Mouse (Mus musculus) intestine, embryonic 16.5 days (tissue): ENCODE results near the gene Mtrr. TPM values are rescaled to one million over a fixed set of nuclear protein-coding genes. Genes with fewer than 3 reads are reported as not detected.

Experiments
- ATAC-seq: fragments of 200-750 bp; cut with Nextera tagmentation; 2 replicates; pipeline ENCODE4 v1.8.0; 2017; ENCODE audit warnings: moderate TSS enrichment, moderate library complexity
- H3K27ac ChIP-seq: fragments of 300-500 bp; sonication (generic); 2 replicates; pipeline ENCODE4 v1.5.1; 2014; ENCODE audit warnings: mild to moderate bottlenecking, low read length
- H3K27me3 ChIP-seq: fragments of 300-500 bp; sonication (generic); replicated peaks from 2 replicates; pipeline ENCODE4 v1.6.1; 2014; ENCODE audit warnings: low read length, control low read depth, mixed read lengths; ENCODE audit not compliant: control insufficient read depth, insufficient read depth
- H3K36me3 ChIP-seq: fragments of 300-500 bp; sonication (generic); 2 replicates; pipeline ENCODE4 v1.6.1; 2014; ENCODE audit warnings: low read length, control low read depth; ENCODE audit not compliant: control insufficient read depth, insufficient read depth
- H3K4me1 ChIP-seq: fragments of 300-500 bp; sonication (generic); 2 replicates; pipeline ENCODE4 v1.6.1; 2014; ENCODE audit warnings: low read length, control low read depth, mixed read lengths; ENCODE audit not compliant: control insufficient read depth, insufficient read depth
- H3K4me2 ChIP-seq: fragments of 300-500 bp; sonication (generic); 2 replicates; pipeline ENCODE4 v1.6.1; 2014; ENCODE audit warnings: low read depth, low read length, control low read depth
- H3K4me3 ChIP-seq: fragments of 300-500 bp; sonication (generic); 2 replicates; pipeline ENCODE4 v1.5.1; 2014; ENCODE audit warnings: mild to moderate bottlenecking, low read length
- H3K9ac ChIP-seq: fragments of 300-500 bp; sonication (generic); 2 replicates; pipeline ENCODE4 v1.6.1; 2014; ENCODE audit warnings: low read depth, low read length
- H3K9me3 ChIP-seq: fragments of 300-500 bp; sonication (generic); 2 replicates; pipeline ENCODE4 v1.6.1; 2016; ENCODE audit warnings: low read length, control low read depth; ENCODE audit not compliant: control insufficient read depth
- WGBS: fragments of 180-500 bp; shearing (Covaris S2); extraction: QIAGEN DNeasy Blood & Tissue Kit; methylation state at CpG from one replicate; pipeline ENCODE4 v1.1.7; 2014; 5-methylcytosine and 5-hydroxymethylcytosine counted together
- polyA plus RNA-seq: library from polyadenylated mRNA; unstranded; fragments of >200 nt; fragmentation: Nextera tagmentation; extraction: Ambion mirVana; gene quantifications from 2 replicates; pipeline ENCODE4 v1.2.1, GENCODE M21; 2015

Mtrr gene
- polyA plus RNA-seq = 12.6 and 14.6 TPM in 2 replicates

GRCm38 (mm10) chr13:68581747-68582516, at the start of gene Mtrr, which contains the start of gene Fastkd3:
TSS of gene Mtrr (minus strand) at chr13:68582149.
TSS of gene Fastkd3 (plus strand) at chr13:68582234.
- Histone ChIP-seq H3K9ac (peak within 1 kb of the TSS; percentile 85), H3K4me1 (peaks cover 8% of the 10 kb centered on the region; the same call in 1 of the 2 replicates), H3K27ac (peak within 1 kb of the TSS; percentile 79), H3K27me3 (no peaks in the 10 kb centered on the region), H3K36me3 (peaks cover 7% of the 10 kb centered on the region; the same call in 1 of the 2 replicates), H3K4me3 (peak within 1 kb of the TSS; percentile 88), H3K4me2 (peak within 1 kb of the TSS; percentile 82), H3K9me3 (no peaks in the 10 kb centered on the region)
- peak; percentile 99 for ATAC-seq
- WGBS = under 1% methylated on average over 81 of the region's 81 CpGs

- no peak for ATAC-seq
- Histone ChIP-seq H3K9me3 (no peaks in the 10 kb centered on the region), H3K9ac (no peak overlapping the region), H3K36me3 (no peaks in the 10 kb centered on the region), H3K27ac (no peak overlapping the region), H3K4me2 (no peak overlapping the region), H3K4me3 (no peak overlapping the region), H3K4me1 (no peaks in the 10 kb centered on the region), H3K27me3 (no peaks in the 10 kb centered on the region)
- WGBS = 72% methylated on average over 3 of the region's 3 CpGs
Observed at GRCm38 (mm10) chr13:68627041-68627440, 45.1 kb upstream of the Mtrr start.

- ATAC-seq = no peak
- Histone ChIP-seq H3K4me3 (no peak overlapping the region), H3K36me3 (no peaks in the 10 kb centered on the region), H3K4me1 (no peaks in the 10 kb centered on the region), H3K27me3 (no peaks in the 10 kb centered on the region), H3K27ac (no peak overlapping the region), H3K4me2 (no peak overlapping the region), H3K9ac (no peak overlapping the region), H3K9me3 (no peaks in the 10 kb centered on the region)
- 56% methylated on average over 6 of the region's 6 CpGs for WGBS
Observed at GRCm38 (mm10) chr13:68622792-68623191, 40.8 kb upstream of the Mtrr start.

GRCm38 (mm10) chr13:68607652-68608405, 25.9 kb upstream of the Mtrr start:
- ATAC-seq = peak; percentile 43
- H3K27ac ChIP-seq = no peak overlapping the region
- peak overlapping the region; percentile 7 for H3K4me3 ChIP-seq
- no peaks in the 10 kb centered on the region for H3K36me3 ChIP-seq
- H3K9ac ChIP-seq = peak overlapping the region; percentile 17; the same call in 1 of the 2 replicates
- H3K9me3 ChIP-seq = no peaks in the 10 kb centered on the region
- H3K4me2 ChIP-seq = peak overlapping the region; percentile 28
- H3K27me3 ChIP-seq = no peaks in the 10 kb centered on the region
- 48% methylated on average over 21 of the region's 21 CpGs for WGBS
- peaks cover 3% of the 10 kb centered on the region; the same call in 1 of the 2 replicates for H3K4me1 ChIP-seq

GRCm38 (mm10) chr13:68605689-68606126, 23.8 kb upstream of the Mtrr start:
- WGBS = 4% methylated on average over 11 of the region's 11 CpGs
- Histone ChIP-seq H3K36me3 (no peaks in the 10 kb centered on the region), H3K4me3 (peak overlapping the region; percentile 34), H3K27ac (no peak overlapping the region), H3K4me2 (peak overlapping the region; percentile 53), H3K9me3 (no peaks in the 10 kb centered on the region), H3K4me1 (peaks cover 3% of the 10 kb centered on the region; the same call in 1 of the 2 replicates), H3K27me3 (no peaks in the 10 kb centered on the region), H3K9ac (peak overlapping the region; percentile 37; the same call in 1 of the 2 replicates)
- ATAC-seq = peak; percentile 90

- ATAC-seq = no peak
- H3K9ac ChIP-seq = no peak overlapping the region
Observed at GRCm38 (mm10) chr13:68603085-68603484, 21.1 kb upstream of the Mtrr start.

GRCm38 (mm10) chr13:68601184-68601583, 19.2 kb upstream of the Mtrr start:
- no peak for ATAC-seq
- H3K4me2 ChIP-seq = no peak overlapping the region
- no peak overlapping the region for H3K27ac ChIP-seq
- WGBS = 17% methylated on average over 6 of the region's 6 CpGs
- no peak overlapping the region for H3K4me3 ChIP-seq
- no peaks in the 10 kb centered on the region for H3K27me3 ChIP-seq
- no peaks in the 10 kb centered on the region for H3K9me3 ChIP-seq
- no peaks in the 10 kb centered on the region for H3K36me3 ChIP-seq
- H3K4me1 ChIP-seq = peaks cover 3% of the 10 kb centered on the region; the same call in 1 of the 2 replicates
- no peak overlapping the region for H3K9ac ChIP-seq

More at GRCm38 (mm10) chr13:68603085-68603484, 21.1 kb upstream of the Mtrr start:
- no peak overlapping the region for H3K4me2 ChIP-seq
- H3K9me3 ChIP-seq = no peaks in the 10 kb centered on the region
- H3K27ac ChIP-seq = no peak overlapping the region
- no peak overlapping the region for H3K4me3 ChIP-seq
- no peaks in the 10 kb centered on the region for H3K36me3 ChIP-seq
- WGBS = 76% methylated on average over 6 of the region's 6 CpGs
- no peaks in the 10 kb centered on the region for H3K27me3 ChIP-seq
- H3K4me1 ChIP-seq = peaks cover 3% of the 10 kb centered on the region; the same call in 1 of the 2 replicates

GRCm38 (mm10) chr13:68598953-68599352, 17.0 kb upstream of the Mtrr start:
- no peak overlapping the region for H3K4me3 ChIP-seq
- H3K36me3 ChIP-seq = no peaks in the 10 kb centered on the region
- H3K9me3 ChIP-seq = no peaks in the 10 kb centered on the region
- H3K4me1 ChIP-seq = no peaks in the 10 kb centered on the region
- no peak for ATAC-seq
- no peak overlapping the region for H3K9ac ChIP-seq
- H3K27me3 ChIP-seq = no peaks in the 10 kb centered on the region
- no peak overlapping the region for H3K4me2 ChIP-seq
- H3K27ac ChIP-seq = no peak overlapping the region

GRCm38 (mm10) chr13:68597667-68598066, 15.7 kb upstream of the Mtrr start:
- H3K9me3 ChIP-seq = no peaks in the 10 kb centered on the region
- H3K4me1 ChIP-seq = no peaks in the 10 kb centered on the region
- H3K9ac ChIP-seq = no peak overlapping the region
- peak overlapping the region; percentile 31 for H3K4me3 ChIP-seq
- 10% methylated on average over 13 of the region's 13 CpGs for WGBS
- H3K27ac ChIP-seq = no peak overlapping the region
- peaks cover 6% of the 10 kb centered on the region for H3K36me3 ChIP-seq
- H3K4me2 ChIP-seq = peak overlapping the region; percentile 50
- peak; percentile 97 for ATAC-seq
- no peaks in the 10 kb centered on the region for H3K27me3 ChIP-seq
